Mouse (Mus musculus): ENCODE measurements around the gene Rps5. TPM values are rescaled to one million over a fixed set of nuclear protein-coding genes. Genes with fewer than 3 reads are reported as not detected.

Gene Rps5
- polyA plus RNA-seq, 1 experiment from 2014 or later = 800 TPM

DNA sequence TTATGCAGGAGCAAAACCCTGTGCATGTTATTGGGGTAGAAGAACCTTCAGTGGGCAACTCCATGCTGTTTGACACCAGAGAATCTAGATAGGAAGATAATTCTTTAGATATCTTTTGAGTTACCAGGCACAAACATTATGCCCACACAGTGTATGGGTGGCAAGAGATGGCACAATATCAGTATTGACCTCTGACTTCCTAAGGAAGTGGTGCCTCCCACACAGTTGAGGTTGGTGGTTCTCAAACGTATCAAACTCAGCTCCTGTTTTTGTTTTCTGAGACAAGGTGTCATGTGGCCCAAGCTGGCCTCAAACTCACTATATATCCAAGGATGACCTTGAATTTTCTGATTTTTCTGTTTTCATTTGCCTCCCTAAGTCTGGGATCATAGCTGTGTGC lies 30.8 kb upstream of the Rps5 start:
- Histone ChIP-seq H3K4me1 (replicated peaks; ENCODE audit: control insufficient read depth, insufficient read depth, low read length) (no peaks in the 10 kb centered on the region), H3K9ac (ENCODE audit: low read length) (no peak overlapping the region), H3K4me2 (ENCODE audit: low read depth, low read length, severe bottlenecking) (no peak overlapping the region), H3K36me3 (ENCODE audit: control insufficient read depth, insufficient read depth, low read length) (peaks cover 13% of the 10 kb centered on the region; the same call in 1 of the 2 replicates), H3K27me3 (ENCODE audit: control insufficient read depth, insufficient read depth, low read length) (no peaks in the 10 kb centered on the region), H3K9me3 (ENCODE audit: control insufficient read depth, low read length) (no peaks in the 10 kb centered on the region), H3K4me3 (ENCODE audit: low read depth, low read length) (no peak overlapping the region), H3K27ac (ENCODE audit: low read depth, low read length) (no peak overlapping the region)
- WGBS = 84% methylated on average over 1 of the region's 1 CpGs
- DNase-seq (ENCODE audit: low spot score) (no peak), ATAC-seq (replicated peaks; ENCODE audit: low FRiP score) (no peak)

DNA sequence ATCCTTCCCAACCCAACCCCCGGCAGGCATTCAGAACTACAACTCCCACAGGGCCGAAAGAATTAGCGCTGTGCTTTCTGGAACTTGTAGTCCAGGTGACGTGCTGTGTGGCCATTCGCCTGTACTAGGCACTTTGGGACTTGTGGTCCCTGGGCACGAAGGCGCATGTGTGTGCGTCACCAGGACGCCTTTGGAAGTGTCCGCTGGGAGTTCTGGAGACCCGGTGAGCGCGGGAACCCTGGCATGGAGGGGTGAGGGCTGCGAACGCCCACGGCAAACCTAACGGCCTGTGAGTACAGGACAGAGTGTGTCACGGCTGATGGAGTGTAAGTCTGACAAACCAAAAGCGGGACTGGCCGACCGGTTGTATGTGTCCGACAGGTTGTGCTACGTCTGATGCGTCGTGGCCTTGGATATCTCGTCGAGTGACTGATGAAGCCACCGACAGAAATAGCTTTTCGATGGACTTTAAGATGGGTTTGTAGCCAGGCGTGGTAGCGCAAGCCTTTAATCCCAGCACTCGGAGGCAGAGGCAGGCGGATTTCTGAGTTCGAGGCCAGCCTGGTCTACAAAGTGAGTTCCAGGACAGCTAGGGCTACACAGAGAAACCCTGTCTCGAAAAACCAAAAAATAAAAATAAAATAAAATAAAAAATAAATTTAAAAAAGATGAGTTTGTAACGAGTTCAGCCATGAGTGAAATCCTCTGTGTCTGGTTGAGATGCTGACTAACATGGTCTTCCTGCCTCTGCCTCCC lies 24.3 kb upstream of the Rps5 start, which contains the start of gene Zscan22:
TSS of gene Zscan22 (plus strand) at position 161 of the 756 bp plus-strand sequence.
- WGBS = 7% methylated on average over 36 of the region's 36 CpGs
- Histone ChIP-seq H3K4me2 (ENCODE audit: low read depth, low read length, severe bottlenecking) (peak within 1 kb of the TSS; percentile 48), H3K4me1 (replicated peaks; ENCODE audit: control insufficient read depth, insufficient read depth, low read length) (peaks cover 2% of the 10 kb centered on the region; the same call in 1 of the 2 replicates), H3K36me3 (ENCODE audit: control insufficient read depth, insufficient read depth, low read length) (no peaks in the 10 kb centered on the region), H3K9me3 (ENCODE audit: control insufficient read depth, low read length) (no peaks in the 10 kb centered on the region), H3K4me3 (ENCODE audit: low read depth, low read length) (peak within 1 kb of the TSS; percentile 57), H3K27ac (ENCODE audit: low read depth, low read length) (peak within 1 kb of the TSS; percentile 18; the same call in 1 of the 2 replicates), H3K9ac (ENCODE audit: low read length) (peak within 1 kb of the TSS; percentile 72), H3K27me3 (ENCODE audit: control insufficient read depth, insufficient read depth, low read length) (no peaks in the 10 kb centered on the region)
- ATAC-seq (replicated peaks; ENCODE audit: low FRiP score) (peak; percentile 99), DNase-seq (ENCODE audit: low spot score) (peak; percentile 93)

DNA sequence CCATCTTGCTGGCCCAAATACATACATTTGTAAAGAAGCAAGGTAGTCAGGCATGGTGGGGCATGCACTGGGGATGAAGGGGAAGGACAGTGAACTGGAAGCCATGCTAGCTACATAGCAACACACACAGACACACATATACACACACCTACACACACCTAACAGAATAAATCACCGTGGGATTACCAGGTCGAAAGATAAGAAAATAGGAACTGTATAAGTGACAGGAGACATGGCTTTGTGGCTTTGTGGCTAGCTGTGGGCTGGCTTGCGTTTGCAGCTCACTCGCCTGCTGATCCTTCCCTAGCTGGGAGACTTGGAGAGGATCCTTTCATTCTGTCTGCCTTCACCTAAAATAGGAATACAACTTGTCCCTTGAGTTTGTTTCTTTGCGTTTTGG lies 20.6 kb upstream of the Rps5 start:
- no peaks in the 10 kb centered on the region for H3K9me3 ChIP-seq (ENCODE audit: control insufficient read depth, low read length)
- no peak overlapping the region for H3K4me3 ChIP-seq (ENCODE audit: low read depth, low read length)
- ATAC-seq (replicated peaks; ENCODE audit: low FRiP score) = no peak
- no peak overlapping the region for H3K27ac ChIP-seq (ENCODE audit: low read depth, low read length)
- no peak for DNase-seq (ENCODE audit: low spot score)
- H3K9ac ChIP-seq (ENCODE audit: low read length) = no peak overlapping the region
- WGBS = 93% methylated on average over 5 of the region's 5 CpGs
- H3K27me3 ChIP-seq (ENCODE audit: control insufficient read depth, insufficient read depth, low read length) = no peaks in the 10 kb centered on the region
- H3K4me2 ChIP-seq (ENCODE audit: low read depth, low read length, severe bottlenecking) = no peak overlapping the region
- H3K36me3 ChIP-seq (ENCODE audit: control insufficient read depth, insufficient read depth, low read length) = no peaks in the 10 kb centered on the region; the same call in 1 of the 2 replicates
- H3K4me1 ChIP-seq (replicated peaks; ENCODE audit: control insufficient read depth, insufficient read depth, low read length) = peaks cover 2% of the 10 kb centered on the region; the same call in 1 of the 2 replicates

DNA sequence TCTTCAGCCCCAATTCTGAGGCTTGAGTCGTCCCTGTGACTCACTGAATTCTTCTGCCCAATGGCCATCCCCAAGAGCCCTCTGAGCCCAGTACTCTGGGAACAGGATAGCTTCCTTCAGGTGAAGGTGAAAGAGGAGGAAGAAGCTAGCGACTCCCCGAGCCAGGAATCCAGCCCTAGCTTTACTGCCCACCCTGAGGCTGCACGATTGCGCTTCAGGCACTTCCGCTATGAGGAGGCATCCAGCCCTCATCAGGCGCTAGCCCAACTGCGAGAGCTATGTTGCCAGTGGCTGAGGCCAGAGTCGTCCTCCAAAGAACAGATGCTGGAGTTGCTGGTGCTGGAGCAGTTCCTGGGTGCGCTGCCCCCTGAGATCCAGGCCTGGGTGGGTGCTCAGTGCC lies 18.5 kb upstream of the Rps5 start:
- Histone ChIP-seq H3K9me3 (ENCODE audit: control insufficient read depth, low read length) (no peaks in the 10 kb centered on the region), H3K4me3 (ENCODE audit: low read depth, low read length) (no peak overlapping the region), H3K4me1 (replicated peaks; ENCODE audit: control insufficient read depth, insufficient read depth, low read length) (no peaks in the 10 kb centered on the region; the same call in 1 of the 2 replicates), H3K27ac (ENCODE audit: low read depth, low read length) (no peak overlapping the region), H3K27me3 (ENCODE audit: control insufficient read depth, insufficient read depth, low read length) (no peaks in the 10 kb centered on the region), H3K36me3 (ENCODE audit: control insufficient read depth, insufficient read depth, low read length) (peaks cover 4% of the 10 kb centered on the region; the same call in 1 of the 2 replicates), H3K9ac (ENCODE audit: low read length) (no peak overlapping the region), H3K4me2 (ENCODE audit: low read depth, low read length, severe bottlenecking) (no peak overlapping the region)
- WGBS = 59% methylated on average over 10 of the region's 10 CpGs
- DNase-seq (ENCODE audit: low spot score) = no peak
- ATAC-seq (replicated peaks; ENCODE audit: low FRiP score) = no peak

DNA sequence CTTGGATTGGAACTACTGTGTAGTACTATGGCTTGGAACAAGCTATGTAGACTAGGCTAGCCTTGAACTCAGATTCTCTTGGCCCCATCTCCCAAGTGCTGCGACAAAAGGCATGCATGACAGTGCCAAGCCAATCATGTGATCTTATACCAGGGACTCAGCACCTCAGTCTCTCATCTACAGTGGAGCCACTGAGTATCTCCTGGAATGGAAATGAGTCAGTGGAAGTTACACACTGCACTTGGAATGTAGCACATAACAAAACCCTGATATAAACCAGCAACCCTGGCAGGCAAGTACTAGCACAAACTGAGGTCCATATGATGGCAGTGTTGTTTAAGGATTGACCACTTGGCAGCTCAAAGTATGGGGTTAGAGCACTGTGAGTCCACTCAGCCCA lies 16.9 kb upstream of the Rps5 start:
- Histone ChIP-seq H3K4me1 (replicated peaks; ENCODE audit: control insufficient read depth, insufficient read depth, low read length) (no peaks in the 10 kb centered on the region), H3K9me3 (ENCODE audit: control insufficient read depth, low read length) (no peaks in the 10 kb centered on the region), H3K4me3 (ENCODE audit: low read depth, low read length) (no peak overlapping the region), H3K36me3 (ENCODE audit: control insufficient read depth, insufficient read depth, low read length) (peaks cover 4% of the 10 kb centered on the region; the same call in 1 of the 2 replicates), H3K27ac (ENCODE audit: low read depth, low read length) (no peak overlapping the region), H3K4me2 (ENCODE audit: low read depth, low read length, severe bottlenecking) (no peak overlapping the region), H3K9ac (ENCODE audit: low read length) (no peak overlapping the region), H3K27me3 (ENCODE audit: control insufficient read depth, insufficient read depth, low read length) (no peaks in the 10 kb centered on the region)
- WGBS = 97% methylated on average over 1 of the region's 1 CpGs
- ATAC-seq (replicated peaks; ENCODE audit: low FRiP score) (no peak), DNase-seq (ENCODE audit: low spot score) (no peak)

DNA sequence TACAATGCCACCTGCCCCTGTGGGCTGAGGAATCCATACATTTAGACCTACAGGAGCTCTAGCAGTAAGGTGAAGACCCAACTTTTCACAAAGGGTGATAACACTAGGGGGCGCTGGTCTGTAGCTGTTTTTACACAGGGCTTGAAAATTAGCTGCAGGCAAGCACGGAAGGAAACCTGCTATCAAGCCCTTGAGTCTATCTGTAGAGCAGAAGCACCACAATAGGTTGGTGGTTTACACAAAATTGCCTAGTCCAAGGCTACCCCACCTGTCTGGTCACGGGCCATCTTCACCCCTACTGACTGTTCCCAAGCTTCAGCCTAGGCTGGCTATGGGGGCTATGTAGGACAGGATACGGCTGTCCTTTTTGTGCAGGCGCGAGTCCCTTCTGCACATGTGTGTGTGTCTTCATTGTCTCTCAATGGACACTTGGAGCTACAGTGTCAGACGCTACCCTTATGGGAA lies 12.6 kb upstream of the Rps5 start:
- Histone ChIP-seq H3K9me3 (ENCODE audit: control insufficient read depth, low read length) (no peaks in the 10 kb centered on the region), H3K4me2 (ENCODE audit: low read depth, low read length, severe bottlenecking) (peak overlapping the region; percentile 48), H3K4me3 (ENCODE audit: low read depth, low read length) (peak overlapping the region; percentile 39; the same call in 1 of the 2 replicates), H3K27me3 (ENCODE audit: control insufficient read depth, insufficient read depth, low read length) (no peaks in the 10 kb centered on the region), H3K27ac (ENCODE audit: low read depth, low read length) (peak overlapping the region; percentile 42; the same call in 1 of the 2 replicates), H3K9ac (ENCODE audit: low read length) (peak overlapping the region; percentile 65), H3K4me1 (replicated peaks; ENCODE audit: control insufficient read depth, insufficient read depth, low read length) (no peaks in the 10 kb centered on the region), H3K36me3 (ENCODE audit: control insufficient read depth, insufficient read depth, low read length) (peaks cover 4% of the 10 kb centered on the region; the same call in 1 of the 2 replicates)
- peak; percentile 76 for DNase-seq (ENCODE audit: low spot score)
- 31% methylated on average over 7 of the region's 7 CpGs for WGBS
- peak; percentile 35 for ATAC-seq (replicated peaks; ENCODE audit: low FRiP score)

DNA sequence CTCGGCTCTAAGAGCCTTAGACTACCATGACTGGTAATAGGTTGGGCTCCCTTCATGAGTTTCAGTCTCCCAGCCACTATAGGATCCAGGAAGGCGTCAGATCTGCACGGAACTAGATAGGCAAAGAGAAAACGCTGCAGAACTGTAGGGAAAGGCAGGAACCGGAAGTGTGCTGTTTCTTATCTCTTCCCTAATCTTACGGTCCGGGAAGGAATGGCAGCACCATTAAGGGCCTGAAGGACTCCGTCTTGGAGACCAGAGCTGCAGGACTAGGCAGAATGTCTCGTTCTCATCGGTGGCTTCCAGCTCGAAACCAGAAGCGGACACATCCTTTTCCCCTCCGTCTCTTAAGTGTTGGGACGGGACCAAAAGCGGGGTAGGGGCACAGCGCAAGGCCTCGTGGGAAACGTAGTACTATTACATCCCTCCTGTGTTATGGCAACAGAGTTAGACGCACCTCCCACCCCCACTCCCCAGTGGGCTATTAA lies 11.9 kb upstream of the Rps5 start:
- DNase-seq (ENCODE audit: low spot score) = peak; percentile 60

DNA sequence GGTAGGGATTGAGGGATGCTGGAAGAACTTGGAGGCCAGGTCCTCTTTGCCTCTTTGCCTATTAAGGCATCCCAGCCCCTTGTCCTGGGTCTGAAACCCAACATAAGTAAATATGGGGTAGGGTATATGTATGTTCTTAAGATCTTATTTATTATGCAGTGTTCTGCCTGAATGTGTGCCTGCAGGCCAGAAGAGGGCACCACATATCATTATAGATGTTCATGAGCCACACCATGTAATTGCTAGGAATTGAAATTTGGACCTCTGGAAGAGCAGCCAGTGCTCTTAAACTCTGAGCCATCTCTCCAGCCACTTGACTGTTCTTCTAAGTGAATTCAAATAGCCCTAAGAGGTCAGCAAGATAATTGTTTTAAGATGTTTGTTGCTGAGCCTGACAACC lies 8.5 kb upstream of the Rps5 start:
- no peaks in the 10 kb centered on the region for H3K27me3 ChIP-seq (ENCODE audit: control insufficient read depth, insufficient read depth, low read length)
- ATAC-seq (replicated peaks; ENCODE audit: low FRiP score) (no peak), DNase-seq (ENCODE audit: low spot score) (no peak)
- H3K27ac ChIP-seq (ENCODE audit: low read depth, low read length) = no peak overlapping the region
- H3K9ac ChIP-seq (ENCODE audit: low read length) = no peak overlapping the region
- H3K9me3 ChIP-seq (ENCODE audit: control insufficient read depth, low read length) = no peaks in the 10 kb centered on the region
- H3K4me3 ChIP-seq (ENCODE audit: low read depth, low read length) = no peak overlapping the region
- no peaks in the 10 kb centered on the region for H3K4me1 ChIP-seq (replicated peaks; ENCODE audit: control insufficient read depth, insufficient read depth, low read length)
- H3K4me2 ChIP-seq (ENCODE audit: low read depth, low read length, severe bottlenecking) = no peak overlapping the region
- no peaks in the 10 kb centered on the region; the same call in 1 of the 2 replicates for H3K36me3 ChIP-seq (ENCODE audit: control insufficient read depth, insufficient read depth, low read length)

More for the DNA sequence above, 11.9 kb upstream of the Rps5 start:
- Histone ChIP-seq H3K4me2 (ENCODE audit: low read depth, low read length, severe bottlenecking) (peak overlapping the region; percentile 48), H3K27me3 (ENCODE audit: control insufficient read depth, insufficient read depth, low read length) (no peaks in the 10 kb centered on the region), H3K36me3 (ENCODE audit: control insufficient read depth, insufficient read depth, low read length) (peaks cover 4% of the 10 kb centered on the region; the same call in 1 of the 2 replicates), H3K9ac (ENCODE audit: low read length) (peak overlapping the region; percentile 65), H3K4me3 (ENCODE audit: low read depth, low read length) (peak overlapping the region; percentile 39), H3K4me1 (replicated peaks; ENCODE audit: control insufficient read depth, insufficient read depth, low read length) (no peaks in the 10 kb centered on the region), H3K9me3 (ENCODE audit: control insufficient read depth, low read length) (no peaks in the 10 kb centered on the region), H3K27ac (ENCODE audit: low read depth, low read length) (peak overlapping the region; percentile 42; the same call in 1 of the 2 replicates)
- ATAC-seq (replicated peaks; ENCODE audit: low FRiP score) = peak; percentile 78
- 14% methylated on average over 19 of the region's 19 CpGs for WGBS

All from forebrain, embryonic 11.5 days (tissue).